Mouse (Mus musculus): ENCODE data around the gene Dlg2. TPM values are rescaled to one million over a fixed set of nuclear protein-coding genes. Genes with fewer than 3 reads are reported as not detected.
"Not testable (repeated sequence)": the region's sequence is repeated elsewhere in the genome, so short reads cannot be mapped to it uniquely, and the experiment has no call there.

Gene Dlg2
- polyA plus RNA-seq, 1 experiment from 2014 or later = 14.2 TPM

- Histone ChIP-seq H3K9ac (no peak overlapping the region), H3K27ac (ENCODE audit: poor library complexity, severe bottlenecking) (no peak overlapping the region), H3K4me1 (replicated peaks) (no peaks in the 10 kb centered on the region), H3K9me3 (replicated peaks) (no peaks in the 10 kb centered on the region), H3K4me2 (no peak overlapping the region), H3K4me3 (no peak overlapping the region), H3K27me3 (replicated peaks) (no peaks in the 10 kb centered on the region), H3K36me3 (no peaks in the 10 kb centered on the region)
- 56% methylated on average over 5 of the region's 5 CpGs for WGBS
- no peak for ATAC-seq (ENCODE audit: insufficient number of reproducible peaks, low FRiP score)
These were observed 367.1 kb downstream of the Dlg2 start for GRCm38 (mm10) chr7:90843345-90844293.

- not testable (repeated sequence) for H3K4me2 ChIP-seq; H3K4me3 ChIP-seq; H3K9me3 ChIP-seq (replicated peaks); H3K9ac ChIP-seq; H3K36me3 ChIP-seq; ATAC-seq (ENCODE audit: insufficient number of reproducible peaks, low FRiP score); H3K27ac ChIP-seq (ENCODE audit: poor library complexity, severe bottlenecking); H3K27me3 ChIP-seq (replicated peaks); H3K4me1 ChIP-seq (replicated peaks)
- WGBS = 62% methylated on average over 4 of the region's 4 CpGs
These were observed 400.3 kb downstream of the Dlg2 start for GRCm38 (mm10) chr7:90876796-90877195.

- 68% methylated on average over 3 of the region's 3 CpGs for WGBS
- no peak overlapping the region for H3K27ac ChIP-seq (ENCODE audit: poor library complexity, severe bottlenecking)
- H3K4me3 ChIP-seq = no peak overlapping the region
- H3K36me3 ChIP-seq = no peaks in the 10 kb centered on the region
- no peak overlapping the region for H3K9ac ChIP-seq
- H3K4me1 ChIP-seq (replicated peaks) = peaks cover 11% of the 10 kb centered on the region; the same call in 1 of the 2 replicates
- H3K9me3 ChIP-seq (replicated peaks) = no peaks in the 10 kb centered on the region
- peaks cover 9% of the 10 kb centered on the region for H3K27me3 ChIP-seq (replicated peaks)
- H3K4me2 ChIP-seq = no peak overlapping the region
- no peak for ATAC-seq (ENCODE audit: insufficient number of reproducible peaks, low FRiP score)
These were observed 406.3 kb downstream of the Dlg2 start for GRCm38 (mm10) chr7:90882740-90883139.

- ATAC-seq (ENCODE audit: insufficient number of reproducible peaks, low FRiP score) = no peak
These were observed 410.0 kb downstream of the Dlg2 start for GRCm38 (mm10) chr7:90886396-90887006.

GRCm38 (mm10) chr7:90887007-90887720 lies 410.7 kb downstream of the Dlg2 start:
- Histone ChIP-seq H3K9me3 (replicated peaks) (no peaks in the 10 kb centered on the region), H3K27ac (ENCODE audit: poor library complexity, severe bottlenecking) (no peak overlapping the region), H3K9ac (0 out of 2 replicates have a peak overlapping the region, but pooled peaks have one; percentile 15), H3K4me1 (replicated peaks) (peaks cover 11% of the 10 kb centered on the region; the same call in 1 of the 2 replicates), H3K27me3 (replicated peaks) (peaks cover 9% of the 10 kb centered on the region), H3K4me3 (peak overlapping the region; percentile 36), H3K4me2 (peak overlapping the region; percentile 83), H3K36me3 (no peaks in the 10 kb centered on the region)
- ATAC-seq (ENCODE audit: insufficient number of reproducible peaks, low FRiP score) = no peak
- WGBS = under 1% methylated on average over 21 of the region's 21 CpGs

More at GRCm38 (mm10) chr7:90886396-90887006, 410.0 kb downstream of the Dlg2 start:
- H3K4me3 ChIP-seq = peak overlapping the region; percentile 36
- H3K36me3 ChIP-seq = no peaks in the 10 kb centered on the region
- H3K4me2 ChIP-seq = peak overlapping the region; percentile 83
- H3K9me3 ChIP-seq (replicated peaks) = no peaks in the 10 kb centered on the region
- no peak overlapping the region for H3K27ac ChIP-seq (ENCODE audit: poor library complexity, severe bottlenecking)
- WGBS = 4% methylated on average over 13 of the region's 13 CpGs
- no peak overlapping the region for H3K9ac ChIP-seq
- peaks cover 9% of the 10 kb centered on the region for H3K27me3 ChIP-seq (replicated peaks)
- H3K4me1 ChIP-seq (replicated peaks) = peaks cover 11% of the 10 kb centered on the region; the same call in 1 of the 2 replicates

GRCm38 (mm10) chr7:90927441-90927840 lies 451.0 kb downstream of the Dlg2 start:
- Histone ChIP-seq H3K9me3 (replicated peaks) (no peaks in the 10 kb centered on the region), H3K27ac (ENCODE audit: poor library complexity, severe bottlenecking) (no peak overlapping the region), H3K4me2 (no peak overlapping the region), H3K4me3 (no peak overlapping the region), H3K9ac (no peak overlapping the region), H3K4me1 (replicated peaks) (no peaks in the 10 kb centered on the region), H3K27me3 (replicated peaks) (no peaks in the 10 kb centered on the region), H3K36me3 (no peaks in the 10 kb centered on the region)
- no peak for ATAC-seq (ENCODE audit: insufficient number of reproducible peaks, low FRiP score)
- 69% methylated on average over 4 of the region's 4 CpGs for WGBS

- H3K27ac ChIP-seq (ENCODE audit: poor library complexity, severe bottlenecking) = no peak overlapping the region
- no peak for ATAC-seq (ENCODE audit: insufficient number of reproducible peaks, low FRiP score)
- WGBS = 76% methylated on average over 5 of the region's 5 CpGs
- H3K36me3 ChIP-seq = no peaks in the 10 kb centered on the region
- H3K27me3 ChIP-seq (replicated peaks) = no peaks in the 10 kb centered on the region
- H3K4me2 ChIP-seq = no peak overlapping the region
- H3K4me1 ChIP-seq (replicated peaks) = no peaks in the 10 kb centered on the region
- H3K9ac ChIP-seq = no peak overlapping the region
- no peaks in the 10 kb centered on the region for H3K9me3 ChIP-seq (replicated peaks)
- no peak overlapping the region for H3K4me3 ChIP-seq
These were observed 464.3 kb downstream of the Dlg2 start for GRCm38 (mm10) chr7:90940726-90941125.

- no peaks in the 10 kb centered on the region for H3K36me3 ChIP-seq
- no peak overlapping the region for H3K4me2 ChIP-seq
- no peak overlapping the region for H3K9ac ChIP-seq
- H3K27ac ChIP-seq (ENCODE audit: poor library complexity, severe bottlenecking) = no peak overlapping the region
- no peak for ATAC-seq (ENCODE audit: insufficient number of reproducible peaks, low FRiP score)
- no peak overlapping the region for H3K4me3 ChIP-seq
- no peaks in the 10 kb centered on the region for H3K4me1 ChIP-seq (replicated peaks)
- H3K9me3 ChIP-seq (replicated peaks) = no peaks in the 10 kb centered on the region
- no peaks in the 10 kb centered on the region for H3K27me3 ChIP-seq (replicated peaks)
- WGBS = 65% methylated on average over 8 of the region's 8 CpGs
These were observed 470.6 kb downstream of the Dlg2 start for GRCm38 (mm10) chr7:90947073-90947472.

GRCm38 (mm10) chr7:90949212-90949611 lies 472.7 kb downstream of the Dlg2 start:
- Histone ChIP-seq H3K36me3 (no peaks in the 10 kb centered on the region), H3K4me2 (no peak overlapping the region), H3K4me1 (replicated peaks) (no peaks in the 10 kb centered on the region), H3K27ac (ENCODE audit: poor library complexity, severe bottlenecking) (no peak overlapping the region), H3K4me3 (no peak overlapping the region), H3K9ac (no peak overlapping the region), H3K27me3 (replicated peaks) (no peaks in the 10 kb centered on the region), H3K9me3 (replicated peaks) (no peaks in the 10 kb centered on the region)
- WGBS = 79% methylated on average over 5 of the region's 5 CpGs
- ATAC-seq (ENCODE audit: insufficient number of reproducible peaks, low FRiP score) = no peak

- H3K27me3 ChIP-seq (replicated peaks) = no peaks in the 10 kb centered on the region
- H3K36me3 ChIP-seq = no peaks in the 10 kb centered on the region
- no peaks in the 10 kb centered on the region for H3K9me3 ChIP-seq (replicated peaks)
- no peak overlapping the region for H3K9ac ChIP-seq
- H3K27ac ChIP-seq (ENCODE audit: poor library complexity, severe bottlenecking) = no peak overlapping the region
- ATAC-seq (ENCODE audit: insufficient number of reproducible peaks, low FRiP score) = no peak
- no peak overlapping the region for H3K4me3 ChIP-seq
- H3K4me2 ChIP-seq = no peak overlapping the region
- no peaks in the 10 kb centered on the region for H3K4me1 ChIP-seq (replicated peaks)
These were observed 500.8 kb downstream of the Dlg2 start for GRCm38 (mm10) chr7:90977241-90977640.

- Histone ChIP-seq H3K9me3 (replicated peaks) (no peaks in the 10 kb centered on the region), H3K4me2 (no peak overlapping the region), H3K4me3 (no peak overlapping the region), H3K4me1 (replicated peaks) (no peaks in the 10 kb centered on the region), H3K27me3 (replicated peaks) (no peaks in the 10 kb centered on the region), H3K9ac (no peak overlapping the region), H3K27ac (ENCODE audit: poor library complexity, severe bottlenecking) (no peak overlapping the region), H3K36me3 (no peaks in the 10 kb centered on the region)
- no peak for ATAC-seq (ENCODE audit: insufficient number of reproducible peaks, low FRiP score)
These were observed 505.6 kb downstream of the Dlg2 start for GRCm38 (mm10) chr7:90982069-90982468.
